Mouse (Mus musculus) kidney, adult 2 months (tissue): ENCODE results near the gene Gm20431.
"Not testable (repeated sequence)": the region's sequence is repeated elsewhere in the genome, so short reads cannot be mapped to it uniquely, and the experiment has no call there.

Experiments
- CTCF ChIP-seq: fragments of 200-500 bp; conservative IDR thresholded peaks from 2 replicates; pipeline ENCODE4 v1.5.1; 2011; ENCODE audit warnings: low read depth, mild to moderate bottlenecking, control low read depth, low read length, moderate library complexity, mixed read lengths; ENCODE audit not compliant: insufficient read depth, insufficient read length
- POLR2A ChIP-seq: fragments of 200-500 bp; IDR thresholded peaks from one replicate; pipeline ENCODE4 v1.6.1; 2011; ENCODE audit warnings: low read depth, low read length, control low read depth

DNA sequence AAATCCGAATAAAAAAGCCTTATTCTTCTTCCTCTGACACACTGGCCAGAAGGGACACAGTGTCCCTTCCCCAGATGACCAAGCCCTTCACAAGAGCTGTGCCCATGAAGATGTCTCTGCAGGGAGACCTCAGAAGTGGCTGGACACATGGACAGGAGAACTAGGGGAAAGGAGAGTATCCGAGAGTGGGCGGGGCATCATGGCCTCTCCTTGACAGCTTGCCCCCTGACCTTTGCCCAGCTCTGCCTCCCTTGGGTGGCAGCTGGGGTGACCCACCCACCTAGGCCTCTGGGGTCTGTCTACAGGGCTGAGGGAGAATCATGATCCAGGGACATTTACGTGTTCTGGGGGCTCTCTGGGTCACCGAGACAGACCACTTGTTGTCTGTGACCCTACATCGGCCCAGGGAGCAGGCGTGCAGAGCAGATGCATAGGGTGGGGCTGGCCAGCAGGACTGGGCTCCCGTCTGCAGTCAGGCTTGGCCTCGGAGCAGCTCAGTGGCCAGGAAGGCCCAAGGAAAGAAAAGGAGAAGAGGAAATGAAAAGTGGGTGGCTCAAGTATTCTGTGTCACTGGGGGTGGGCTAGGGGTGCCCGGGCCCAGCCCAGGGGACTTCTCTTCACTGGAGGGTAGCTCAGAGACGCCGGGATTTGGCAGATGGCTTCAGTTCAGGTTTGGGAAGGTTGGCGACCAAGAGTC is 17.8 kb downstream of the Gm20431 start:
- TF ChIP-seq POLR2A, CTCF: not testable (repeated sequence)
